Mouse (Mus musculus) embryonic facial prominence, embryonic 12.5 days (tissue): Measurements from ENCODE around the gene Gpr55. TPM values are rescaled to one million over a fixed set of nuclear protein-coding genes. Genes with fewer than 3 reads are reported as not detected.

Experiments used
- ATAC-seq: fragments of 200-750 bp; cut with Nextera tagmentation; 2 replicates; pipeline ENCODE4 v1.8.0; 2017; ENCODE audit not compliant: insufficient number of reproducible peaks, insufficient read depth, low FRiP score, low TSS enrichment
- H3K27ac ChIP-seq: fragments of 300-500 bp; sonication (generic); 2 replicates; pipeline ENCODE4 v1.5.1; 2016; ENCODE audit warnings: mild to moderate bottlenecking
- H3K27me3 ChIP-seq: fragments of 300-500 bp; sonication (generic); 2 replicates; pipeline ENCODE4 v1.6.1; 2016; ENCODE audit warnings: mild to moderate bottlenecking, moderate library complexity
- H3K36me3 ChIP-seq: fragments of 300-500 bp; sonication (generic); 2 replicates; pipeline ENCODE4 v1.6.1; 2016; ENCODE audit warnings: mild to moderate bottlenecking
- H3K4me1 ChIP-seq: fragments of 300-500 bp; sonication (generic); 2 replicates; pipeline ENCODE4 v1.6.1; 2016
- H3K4me2 ChIP-seq: fragments of 300-500 bp; sonication (generic); replicated peaks from 2 replicates; pipeline ENCODE4 v1.6.1; 2016; ENCODE audit warnings: mild to moderate bottlenecking, moderate library complexity
- H3K4me3 ChIP-seq: fragments of 300-500 bp; sonication (generic); 2 replicates; pipeline ENCODE4 v1.5.1; 2016; ENCODE audit warnings: mild to moderate bottlenecking
- H3K9ac ChIP-seq: fragments of 300-500 bp; sonication (generic); 2 replicates; pipeline ENCODE4 v1.6.1; 2016; ENCODE audit warnings: mild to moderate bottlenecking, moderate library complexity
- H3K9me3 ChIP-seq: fragments of 300-500 bp; sonication (generic); 2 replicates; pipeline ENCODE4 v1.6.1; 2016; ENCODE audit warnings: mild to moderate bottlenecking, moderate library complexity
- WGBS: fragments of 180-500 bp; shearing (Covaris S2); methylation state at CpG from one replicate; pipeline ENCODE4 v1.1.7; 2016; 5-methylcytosine and 5-hydroxymethylcytosine counted together
- polyA plus RNA-seq: library from polyadenylated mRNA; unstranded; fragments of >200 nt; fragmentation: Nextera tagmentation; extraction: Ambion mirVana; gene quantifications from 2 replicates; pipeline ENCODE4 v1.2.1, GENCODE M21; 2016

Gene Gpr55
- polyA plus RNA-seq, 1 experiment from 2014 or later = 0.08 TPM

GRCm38 (mm10) chr1:85981738-85982357 lies 21.0 kb upstream of the Gpr55 start:
- peaks cover 4% of the 10 kb centered on the region; the same call in 1 of the 2 replicates for H3K9me3 ChIP-seq
- H3K27me3 ChIP-seq = no peaks in the 10 kb centered on the region
- H3K9ac ChIP-seq = no peak overlapping the region
- no peak overlapping the region for H3K27ac ChIP-seq
- H3K4me3 ChIP-seq = no peak overlapping the region
- 46% methylated on average over 7 of the region's 7 CpGs for WGBS
- no peaks in the 10 kb centered on the region for H3K36me3 ChIP-seq
- H3K4me1 ChIP-seq = no peaks in the 10 kb centered on the region
- H3K4me2 ChIP-seq = no peak overlapping the region
- ATAC-seq = no peak

GRCm38 (mm10) chr1:85977709-85978108 lies 16.9 kb upstream of the Gpr55 start:
- H3K4me1 ChIP-seq = no peaks in the 10 kb centered on the region
- 84% methylated on average over 3 of the region's 3 CpGs for WGBS
- no peaks in the 10 kb centered on the region for H3K9me3 ChIP-seq
- H3K36me3 ChIP-seq = no peaks in the 10 kb centered on the region
- no peaks in the 10 kb centered on the region for H3K27me3 ChIP-seq
- ATAC-seq = no peak
- H3K9ac ChIP-seq = no peak overlapping the region
- no peak overlapping the region for H3K4me2 ChIP-seq
- H3K27ac ChIP-seq = no peak overlapping the region
- H3K4me3 ChIP-seq = no peak overlapping the region

- H3K4me2 ChIP-seq = no peak overlapping the region
Measured at GRCm38 (mm10) chr1:85973468-85973877, 12.7 kb upstream of the Gpr55 start.

GRCm38 (mm10) chr1:85972341-85972740 lies 11.5 kb upstream of the Gpr55 start:
- 69% methylated on average over 3 of the region's 3 CpGs for WGBS
- ATAC-seq = no peak
- Histone ChIP-seq H3K27me3 (no peaks in the 10 kb centered on the region), H3K9ac (no peak overlapping the region), H3K27ac (no peak overlapping the region), H3K4me1 (no peaks in the 10 kb centered on the region), H3K36me3 (no peaks in the 10 kb centered on the region), H3K9me3 (no peaks in the 10 kb centered on the region), H3K4me3 (no peak overlapping the region), H3K4me2 (no peak overlapping the region)

More at GRCm38 (mm10) chr1:85973468-85973877, 12.7 kb upstream of the Gpr55 start:
- no peak overlapping the region for H3K27ac ChIP-seq
- H3K4me1 ChIP-seq = no peaks in the 10 kb centered on the region
- H3K36me3 ChIP-seq = no peaks in the 10 kb centered on the region
- no peaks in the 10 kb centered on the region for H3K9me3 ChIP-seq
- WGBS = 84% methylated on average over 2 of the region's 2 CpGs
- no peak overlapping the region for H3K4me3 ChIP-seq
- H3K9ac ChIP-seq = no peak overlapping the region
- H3K27me3 ChIP-seq = no peaks in the 10 kb centered on the region
- ATAC-seq = no peak

- no peak for ATAC-seq
- Histone ChIP-seq H3K4me3 (no peak overlapping the region), H3K4me2 (no peak overlapping the region), H3K4me1 (no peaks in the 10 kb centered on the region), H3K27ac (no peak overlapping the region), H3K27me3 (no peaks in the 10 kb centered on the region), H3K9ac (no peak overlapping the region), H3K9me3 (no peaks in the 10 kb centered on the region), H3K36me3 (no peaks in the 10 kb centered on the region)
- WGBS = 89% methylated on average over 3 of the region's 3 CpGs
Measured at GRCm38 (mm10) chr1:85971070-85971469, 10.3 kb upstream of the Gpr55 start.

- WGBS = 56% methylated on average over 1 of the region's 1 CpGs
- peak; percentile 22; the same call in 1 of the 2 replicates for ATAC-seq
- no peaks in the 10 kb centered on the region for H3K4me1 ChIP-seq
- H3K9ac ChIP-seq = no peak overlapping the region
- no peak overlapping the region for H3K4me3 ChIP-seq
- no peaks in the 10 kb centered on the region for H3K36me3 ChIP-seq
- H3K27ac ChIP-seq = no peak overlapping the region
- H3K27me3 ChIP-seq = no peaks in the 10 kb centered on the region
- no peak overlapping the region for H3K4me2 ChIP-seq
- H3K9me3 ChIP-seq = no peaks in the 10 kb centered on the region
Measured at GRCm38 (mm10) chr1:85969519-85969918, 8.7 kb upstream of the Gpr55 start.

- ATAC-seq = no peak
Measured at GRCm38 (mm10) chr1:85969081-85969480, 8.3 kb upstream of the Gpr55 start.

GRCm38 (mm10) chr1:85965856-85966255 lies 5.0 kb upstream of the Gpr55 start:
- H3K4me2 ChIP-seq = no peak overlapping the region
- no peaks in the 10 kb centered on the region for H3K36me3 ChIP-seq
- no peak for ATAC-seq
- H3K27ac ChIP-seq = no peak overlapping the region
- H3K4me3 ChIP-seq = no peak overlapping the region
- 64% methylated on average over 3 of the region's 3 CpGs for WGBS
- H3K9me3 ChIP-seq = no peaks in the 10 kb centered on the region
- H3K27me3 ChIP-seq = no peaks in the 10 kb centered on the region
- no peak overlapping the region for H3K9ac ChIP-seq
- no peaks in the 10 kb centered on the region for H3K4me1 ChIP-seq

More at GRCm38 (mm10) chr1:85969081-85969480, 8.3 kb upstream of the Gpr55 start:
- 83% methylated on average over 1 of the region's 1 CpGs for WGBS
- no peaks in the 10 kb centered on the region for H3K27me3 ChIP-seq
- no peaks in the 10 kb centered on the region for H3K4me1 ChIP-seq
- H3K36me3 ChIP-seq = no peaks in the 10 kb centered on the region
- H3K4me3 ChIP-seq = no peak overlapping the region
- no peak overlapping the region for H3K9ac ChIP-seq
- H3K4me2 ChIP-seq = no peak overlapping the region
- H3K9me3 ChIP-seq = no peaks in the 10 kb centered on the region
- H3K27ac ChIP-seq = no peak overlapping the region; the same call in 1 of the 2 replicates

- no peaks in the 10 kb centered on the region for H3K27me3 ChIP-seq
- WGBS = 54% methylated on average over 3 of the region's 3 CpGs
- H3K4me2 ChIP-seq = no peak overlapping the region
- H3K9me3 ChIP-seq = no peaks in the 10 kb centered on the region
- no peak for ATAC-seq
- H3K9ac ChIP-seq = no peak overlapping the region
- H3K4me1 ChIP-seq = 0 out of 2 replicates have a peak, but pooled peaks cover 6% of the 10 kb centered on the region
- H3K27ac ChIP-seq = no peak overlapping the region
- H3K4me3 ChIP-seq = no peak overlapping the region
- H3K36me3 ChIP-seq = no peaks in the 10 kb centered on the region
Measured at GRCm38 (mm10) chr1:85962081-85962480, 1.3 kb upstream of the Gpr55 start.

- H3K27me3 ChIP-seq = no peaks in the 10 kb centered on the region
- H3K4me2 ChIP-seq = no peak overlapping the region
- H3K4me3 ChIP-seq = no peak overlapping the region
- no peak for ATAC-seq
- no peak overlapping the region for H3K9ac ChIP-seq
- no peaks in the 10 kb centered on the region for H3K9me3 ChIP-seq
- H3K4me1 ChIP-seq = 0 out of 2 replicates have a peak, but pooled peaks cover 6% of the 10 kb centered on the region
- 74% methylated on average over 2 of the region's 2 CpGs for WGBS
- no peaks in the 10 kb centered on the region for H3K36me3 ChIP-seq
- H3K27ac ChIP-seq = no peak overlapping the region
Measured at GRCm38 (mm10) chr1:85959889-85960276, 924 bp downstream of the Gpr55 start.

GRCm38 (mm10) chr1:85959129-85959888 lies 1.5 kb downstream of the Gpr55 start:
- no peak overlapping the region for H3K4me2 ChIP-seq
- H3K9me3 ChIP-seq = no peaks in the 10 kb centered on the region
- H3K27ac ChIP-seq = no peak overlapping the region
- ATAC-seq = no peak
- H3K4me3 ChIP-seq = no peak overlapping the region
- 64% methylated on average over 6 of the region's 6 CpGs for WGBS
- H3K36me3 ChIP-seq = no peaks in the 10 kb centered on the region
- no peaks in the 10 kb centered on the region for H3K27me3 ChIP-seq
- 0 out of 2 replicates have a peak, but pooled peaks cover 6% of the 10 kb centered on the region for H3K4me1 ChIP-seq
- no peak overlapping the region for H3K9ac ChIP-seq
